Mouse (Mus musculus) thymus, adult 18-20 months (tissue): Measurements from ENCODE around the gene Prr29.
"Not testable (repeated sequence)": the region's sequence is repeated elsewhere in the genome, so short reads cannot be mapped to it uniquely, and the experiment has no call there.

Source experiments
- DNase-seq, 2 experiments: peaks; one replicate each; pipeline ENCODE4 v3.0.0; 2022; ENCODE audit warnings: mixed read lengths in 2 of 2

Prr29 gene

GRCm38 (mm10) chr11:106365366-106365765 lies at the start of gene Prr29:
TSS of gene Prr29 (plus strand) at chr11:106365472.
- DNase-seq = no peak

- no peak for DNase-seq
Observed at GRCm38 (mm10) chr11:106316416-106316815, 48.9 kb upstream of the Prr29 start.

GRCm38 (mm10) chr11:106317801-106318200 lies 47.5 kb upstream of the Prr29 start:
- DNase-seq = peak; percentile 34 to 57

GRCm38 (mm10) chr11:106318406-106319366 lies 46.6 kb upstream of the Prr29 start:
- DNase-seq = no peak

- DNase-seq = no peak
Observed at GRCm38 (mm10) chr11:106324858-106325257, 40.4 kb upstream of the Prr29 start.

GRCm38 (mm10) chr11:106325566-106326206 lies 39.6 kb upstream of the Prr29 start:
- peak; percentile 44 to 67 for DNase-seq

GRCm38 (mm10) chr11:106326475-106326874 lies 38.8 kb upstream of the Prr29 start:
- DNase-seq = no peak

GRCm38 (mm10) chr11:106328521-106328920 lies 36.8 kb upstream of the Prr29 start:
- DNase-seq = no peak

- no peak for DNase-seq
Observed at GRCm38 (mm10) chr11:106329128-106329527, 36.1 kb upstream of the Prr29 start.

- no peak for DNase-seq
Observed at GRCm38 (mm10) chr11:106329682-106330081, 35.6 kb upstream of the Prr29 start.

GRCm38 (mm10) chr11:106332458-106332857 lies 32.8 kb upstream of the Prr29 start:
- no peak for DNase-seq

GRCm38 (mm10) chr11:106334066-106334465 lies 31.2 kb upstream of the Prr29 start:
- no peak for DNase-seq

- DNase-seq = no peak
Observed at GRCm38 (mm10) chr11:106338029-106338428, 27.2 kb upstream of the Prr29 start.

- DNase-seq = no peak
Observed at GRCm38 (mm10) chr11:106338870-106339269, 26.4 kb upstream of the Prr29 start.

GRCm38 (mm10) chr11:106339323-106339722 lies 25.9 kb upstream of the Prr29 start:
- not testable (repeated sequence) for DNase-seq

GRCm38 (mm10) chr11:106340990-106341520 lies 24.2 kb upstream of the Prr29 start:
- DNase-seq = no peak

GRCm38 (mm10) chr11:106344910-106345309 lies 20.4 kb upstream of the Prr29 start:
- no peak for DNase-seq

GRCm38 (mm10) chr11:106349772-106350171 lies 15.5 kb upstream of the Prr29 start:
- no peak for DNase-seq

- no peak for DNase-seq
Observed at GRCm38 (mm10) chr11:106350853-106351252, 14.4 kb upstream of the Prr29 start.

GRCm38 (mm10) chr11:106351253-106351652 lies 14.0 kb upstream of the Prr29 start:
- DNase-seq = no peak

GRCm38 (mm10) chr11:106351941-106352340 lies 13.3 kb upstream of the Prr29 start:
- no peak for DNase-seq

- no peak for DNase-seq
Observed at GRCm38 (mm10) chr11:106353188-106353587, 12.1 kb upstream of the Prr29 start, which contains the start of gene Scn4a. TSS of gene Scn4a (minus strand) at chr11:106353288.

- DNase-seq = no peak
Observed at GRCm38 (mm10) chr11:106354181-106354580, 11.1 kb upstream of the Prr29 start.
